Mouse (Mus musculus): Measurements from ENCODE around the gene Mdm2. TPM values are rescaled to one million over a fixed set of nuclear protein-coding genes. Genes with fewer than 3 reads are reported as not detected.

Gene Mdm2
- polyA plus RNA-seq, 1 experiment = not detected

GRCm38 (mm10) chr10:117677494-117678236 is 32.9 kb downstream of the Mdm2 start:
- H3K4me1 ChIP-seq (ENCODE audit: control insufficient read depth, insufficient read depth, low read length) = 0 out of 2 replicates have a peak, but pooled peaks cover 3% of the 10 kb centered on the region
- 75% methylated on average over 13 of the region's 13 CpGs for WGBS
- no peak overlapping the region for H3K4me3 ChIP-seq (ENCODE audit: insufficient read depth, low read depth, low read length)
- H3K27ac ChIP-seq (ENCODE audit: insufficient read depth, low read depth, low read length) = no peak overlapping the region
- TF ChIP-seq CTCF (IDR thresholded peaks at IDR 0.05; ENCODE audit: insufficient read depth, low read depth, low read length) = no peak
- no peak for TF ChIP-seq POLR2A (IDR thresholded peaks at IDR 0.05; ENCODE audit: insufficient read depth, low read depth, low read length)

- 0 out of 2 replicates have a peak, but pooled peaks cover 5% of the 10 kb centered on the region for H3K4me1 ChIP-seq (ENCODE audit: control insufficient read depth, insufficient read depth, low read length)
- 23% methylated on average over 17 of the region's 17 CpGs for whole genome bisulfite sequencing
- H3K4me3 ChIP-seq (ENCODE audit: insufficient read depth, low read depth, low read length) = peak overlapping the region; percentile 30
- H3K27ac ChIP-seq (ENCODE audit: insufficient read depth, low read depth, low read length) = 0 out of 2 replicates have a peak overlapping the region, but pooled peaks have one; percentile 39
- TF ChIP-seq POLR2A (IDR thresholded peaks at IDR 0.05; ENCODE audit: insufficient read depth, low read depth, low read length) (no peak), CTCF (IDR thresholded peaks at IDR 0.05; ENCODE audit: insufficient read depth, low read depth, low read length) (no peak)
These were observed 33.8 kb downstream of the Mdm2 start for GRCm38 (mm10) chr10:117676644-117677313.

GRCm38 (mm10) chr10:117676036-117676643 is 34.4 kb downstream of the Mdm2 start:
- Histone ChIP-seq H3K4me3 (ENCODE audit: insufficient read depth, low read depth, low read length) (peak overlapping the region; percentile 30), H3K27ac (ENCODE audit: insufficient read depth, low read depth, low read length) (peak overlapping the region; percentile 39; the same call in 1 of the 2 replicates), H3K4me1 (ENCODE audit: control insufficient read depth, insufficient read depth, low read length) (0 out of 2 replicates have a peak, but pooled peaks cover 5% of the 10 kb centered on the region)
- 24% methylated on average over 19 of the region's 19 CpGs for WGBS
- TF ChIP-seq POLR2A (IDR thresholded peaks at IDR 0.05; ENCODE audit: insufficient read depth, low read depth, low read length) = no peak

GRCm38 (mm10) chr10:117675096-117676035 is 35.2 kb downstream of the Mdm2 start:
- TF ChIP-seq POLR2A (IDR thresholded peaks at IDR 0.05; ENCODE audit: insufficient read depth, low read depth, low read length) (no peak), CTCF (IDR thresholded peaks at IDR 0.05; ENCODE audit: insufficient read depth, low read depth, low read length) (no peak)
- H3K4me3 ChIP-seq (ENCODE audit: insufficient read depth, low read depth, low read length) = peak overlapping the region; percentile 30
- 0 out of 2 replicates have a peak overlapping the region, but pooled peaks have one; percentile 39 for H3K27ac ChIP-seq (ENCODE audit: insufficient read depth, low read depth, low read length)
- 0 out of 2 replicates have a peak, but pooled peaks cover 5% of the 10 kb centered on the region for H3K4me1 ChIP-seq (ENCODE audit: control insufficient read depth, insufficient read depth, low read length)
- WGBS = 24% methylated on average over 20 of the region's 20 CpGs

GRCm38 (mm10) chr10:117674359-117675019 is 36.1 kb downstream of the Mdm2 start:
- TF ChIP-seq CTCF (IDR thresholded peaks at IDR 0.05; ENCODE audit: insufficient read depth, low read depth, low read length) = no peak
- no peak for TF ChIP-seq POLR2A (IDR thresholded peaks at IDR 0.05; ENCODE audit: insufficient read depth, low read depth, low read length)
- Histone ChIP-seq H3K27ac (ENCODE audit: insufficient read depth, low read depth, low read length) (no peak overlapping the region), H3K4me3 (ENCODE audit: insufficient read depth, low read depth, low read length) (no peak overlapping the region), H3K4me1 (ENCODE audit: control insufficient read depth, insufficient read depth, low read length) (0 out of 2 replicates have a peak, but pooled peaks cover 5% of the 10 kb centered on the region)
- 87% methylated on average over 3 of the region's 3 CpGs for WGBS

- Histone ChIP-seq H3K4me3 (ENCODE audit: insufficient read depth, low read depth, low read length) (no peak overlapping the region), H3K27ac (ENCODE audit: insufficient read depth, low read depth, low read length) (no peak overlapping the region), H3K4me1 (ENCODE audit: control insufficient read depth, insufficient read depth, low read length) (0 out of 2 replicates have a peak, but pooled peaks cover 5% of the 10 kb centered on the region)
- TF ChIP-seq POLR2A (IDR thresholded peaks at IDR 0.05; ENCODE audit: insufficient read depth, low read depth, low read length) = no peak
- no peak for TF ChIP-seq CTCF (IDR thresholded peaks at IDR 0.05; ENCODE audit: insufficient read depth, low read depth, low read length)
- WGBS = 96% methylated on average over 1 of the region's 1 CpGs
These were observed 36.6 kb downstream of the Mdm2 start for GRCm38 (mm10) chr10:117673913-117674312.

GRCm38 (mm10) chr10:117672693-117673092 is 37.9 kb downstream of the Mdm2 start:
- H3K4me1 ChIP-seq (ENCODE audit: control insufficient read depth, insufficient read depth, low read length) = 0 out of 2 replicates have a peak, but pooled peaks cover 5% of the 10 kb centered on the region
- no peak for TF ChIP-seq POLR2A (IDR thresholded peaks at IDR 0.05; ENCODE audit: insufficient read depth, low read depth, low read length)
- no peak for TF ChIP-seq CTCF (IDR thresholded peaks at IDR 0.05; ENCODE audit: insufficient read depth, low read depth, low read length)
- WGBS = 54% methylated on average over 7 of the region's 7 CpGs
- H3K4me3 ChIP-seq (ENCODE audit: insufficient read depth, low read depth, low read length) = no peak overlapping the region
- H3K27ac ChIP-seq (ENCODE audit: insufficient read depth, low read depth, low read length) = no peak overlapping the region

Data from olfactory bulb, adult 2 months (tissue).